Mouse (Mus musculus): ENCODE results near the gene Trim71.

DNA sequence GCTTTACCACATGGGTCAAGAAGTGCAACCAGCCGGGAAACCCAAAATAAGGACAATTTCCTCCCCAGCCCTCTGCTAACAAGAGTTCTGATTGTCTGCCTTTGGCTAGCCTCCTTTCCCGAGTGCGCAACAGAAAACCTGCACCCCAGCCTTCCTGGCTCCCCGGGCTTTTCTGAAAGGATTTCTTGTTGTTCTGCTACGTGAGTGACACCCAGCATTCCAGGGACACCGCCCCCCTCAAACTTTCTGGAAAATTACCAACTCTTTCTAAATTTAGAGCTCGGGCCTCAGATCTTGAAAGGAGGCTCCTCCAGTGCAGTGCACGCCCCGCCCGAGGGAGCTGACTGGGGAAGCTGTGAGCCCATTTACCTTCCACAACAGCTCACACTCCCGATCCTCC, 48.8 kb downstream of the Trim71 start, which contains the start of gene C130032M10Rik:
- TF ChIP-seq CTCF (IDR thresholded peaks at IDR 0.05; ENCODE audit: low read depth) = no peak
- TF ChIP-seq EP300 (IDR thresholded peaks at IDR 0.05; ENCODE audit: low read depth) = no peak
